Mouse (Mus musculus): Measurements from ENCODE around the gene Unc93a. TPM values are rescaled to one million over a fixed set of nuclear protein-coding genes. Genes with fewer than 3 reads are reported as not detected.
"Not testable (repeated sequence)": the region's sequence is repeated elsewhere in the genome, so short reads cannot be mapped to it uniquely, and the experiment has no call there.

The Unc93a gene
- polyA plus RNA-seq, 1 experiment from 2014 or later, result not detected

- DNase-seq; H3K27me3 ChIP-seq (ENCODE audit: control insufficient read depth, insufficient read depth, low read length); H3K9me3 ChIP-seq (ENCODE audit: control insufficient read depth, low read length); H3K9ac ChIP-seq (replicated peaks; ENCODE audit: low read length); ATAC-seq (ENCODE audit: low FRiP score, low TSS enrichment); H3K4me1 ChIP-seq (ENCODE audit: control insufficient read depth, insufficient read depth, low read length); H3K4me2 ChIP-seq (ENCODE audit: low read length); H3K4me3 ChIP-seq (replicated peaks; ENCODE audit: low read depth, low read length); H3K27ac ChIP-seq (replicated peaks; ENCODE audit: low read depth, low read length); H3K36me3 ChIP-seq (ENCODE audit: control insufficient read depth, insufficient read depth, low read length): not testable (repeated sequence)
- no CpG with 5 or more reads among the region's 2 CpGs for WGBS
Observed at GRCm38 (mm10) chr17:13142665-13143064, 11.1 kb upstream of the Unc93a start.

GRCm38 (mm10) chr17:13135356-13135755, 3.7 kb upstream of the Unc93a start:
- H3K4me1 ChIP-seq (ENCODE audit: control insufficient read depth, insufficient read depth, low read length); H3K4me3 ChIP-seq (replicated peaks; ENCODE audit: low read depth, low read length); DNase-seq; ATAC-seq (ENCODE audit: low FRiP score, low TSS enrichment); H3K27ac ChIP-seq (replicated peaks; ENCODE audit: low read depth, low read length); H3K9ac ChIP-seq (replicated peaks; ENCODE audit: low read length); H3K4me2 ChIP-seq (ENCODE audit: low read length); H3K9me3 ChIP-seq (ENCODE audit: control insufficient read depth, low read length); H3K27me3 ChIP-seq (ENCODE audit: control insufficient read depth, insufficient read depth, low read length); H3K36me3 ChIP-seq (ENCODE audit: control insufficient read depth, insufficient read depth, low read length): not testable (repeated sequence)
- WGBS, result 100% methylated on average over 1 of the region's 6 CpGs

- H3K9ac ChIP-seq (replicated peaks; ENCODE audit: low read length); H3K4me2 ChIP-seq (ENCODE audit: low read length); H3K4me3 ChIP-seq (replicated peaks; ENCODE audit: low read depth, low read length); H3K27me3 ChIP-seq (ENCODE audit: control insufficient read depth, insufficient read depth, low read length); H3K9me3 ChIP-seq (ENCODE audit: control insufficient read depth, low read length); H3K4me1 ChIP-seq (ENCODE audit: control insufficient read depth, insufficient read depth, low read length); ATAC-seq (ENCODE audit: low FRiP score, low TSS enrichment); H3K27ac ChIP-seq (replicated peaks; ENCODE audit: low read depth, low read length); H3K36me3 ChIP-seq (ENCODE audit: control insufficient read depth, insufficient read depth, low read length): not testable (repeated sequence)
- peak; percentile 4 for DNase-seq
- WGBS, result 75% methylated on average over 8 of the region's 8 CpGs
Observed at GRCm38 (mm10) chr17:13132352-13132751, 742 bp upstream of the Unc93a start.

GRCm38 (mm10) chr17:13129737-13130465, 1.7 kb downstream of the Unc93a start:
- not testable (repeated sequence) for H3K27me3 ChIP-seq (ENCODE audit: control insufficient read depth, insufficient read depth, low read length); DNase-seq; H3K4me2 ChIP-seq (ENCODE audit: low read length); H3K4me3 ChIP-seq (replicated peaks; ENCODE audit: low read depth, low read length); H3K27ac ChIP-seq (replicated peaks; ENCODE audit: low read depth, low read length); H3K36me3 ChIP-seq (ENCODE audit: control insufficient read depth, insufficient read depth, low read length); ATAC-seq (ENCODE audit: low FRiP score, low TSS enrichment); H3K4me1 ChIP-seq (ENCODE audit: control insufficient read depth, insufficient read depth, low read length); H3K9ac ChIP-seq (replicated peaks; ENCODE audit: low read length); H3K9me3 ChIP-seq (ENCODE audit: control insufficient read depth, low read length)
- WGBS, result 82% methylated on average over 9 of the region's 11 CpGs

- H3K4me1 ChIP-seq (ENCODE audit: control insufficient read depth, insufficient read depth, low read length); H3K36me3 ChIP-seq (ENCODE audit: control insufficient read depth, insufficient read depth, low read length); H3K9ac ChIP-seq (replicated peaks; ENCODE audit: low read length); H3K27me3 ChIP-seq (ENCODE audit: control insufficient read depth, insufficient read depth, low read length); H3K4me2 ChIP-seq (ENCODE audit: low read length); ATAC-seq (ENCODE audit: low FRiP score, low TSS enrichment); H3K4me3 ChIP-seq (replicated peaks; ENCODE audit: low read depth, low read length); H3K9me3 ChIP-seq (ENCODE audit: control insufficient read depth, low read length); DNase-seq; H3K27ac ChIP-seq (replicated peaks; ENCODE audit: low read depth, low read length): not testable (repeated sequence)
- WGBS, result no CpG with 5 or more reads among the region's 3 CpGs
Observed at GRCm38 (mm10) chr17:13129324-13129723, 2.3 kb downstream of the Unc93a start.

- not testable (repeated sequence) for H3K9ac ChIP-seq (replicated peaks; ENCODE audit: low read length); H3K27me3 ChIP-seq (ENCODE audit: control insufficient read depth, insufficient read depth, low read length); DNase-seq; H3K36me3 ChIP-seq (ENCODE audit: control insufficient read depth, insufficient read depth, low read length); H3K4me2 ChIP-seq (ENCODE audit: low read length); ATAC-seq (ENCODE audit: low FRiP score, low TSS enrichment); H3K4me3 ChIP-seq (replicated peaks; ENCODE audit: low read depth, low read length); H3K4me1 ChIP-seq (ENCODE audit: control insufficient read depth, insufficient read depth, low read length); H3K27ac ChIP-seq (replicated peaks; ENCODE audit: low read depth, low read length); H3K9me3 ChIP-seq (ENCODE audit: control insufficient read depth, low read length)
- WGBS, result 25% methylated on average over 2 of the region's 3 CpGs
Observed at GRCm38 (mm10) chr17:13124241-13124640, 7.4 kb downstream of the Unc93a start.

GRCm38 (mm10) chr17:13123308-13124038, 8.1 kb downstream of the Unc93a start:
- H3K27ac ChIP-seq (replicated peaks; ENCODE audit: low read depth, low read length); H3K27me3 ChIP-seq (ENCODE audit: control insufficient read depth, insufficient read depth, low read length); H3K9me3 ChIP-seq (ENCODE audit: control insufficient read depth, low read length); H3K4me1 ChIP-seq (ENCODE audit: control insufficient read depth, insufficient read depth, low read length); H3K4me2 ChIP-seq (ENCODE audit: low read length); DNase-seq; H3K9ac ChIP-seq (replicated peaks; ENCODE audit: low read length); H3K36me3 ChIP-seq (ENCODE audit: control insufficient read depth, insufficient read depth, low read length); H3K4me3 ChIP-seq (replicated peaks; ENCODE audit: low read depth, low read length): not testable (repeated sequence)
- peak; percentile 35 for ATAC-seq (ENCODE audit: low FRiP score, low TSS enrichment)
- WGBS, result 90% methylated on average over 2 of the region's 5 CpGs

- WGBS, result 50% methylated on average over 2 of the region's 9 CpGs
- not testable (repeated sequence) for H3K27me3 ChIP-seq (ENCODE audit: control insufficient read depth, insufficient read depth, low read length)
- ATAC-seq (ENCODE audit: low FRiP score, low TSS enrichment), result peak; percentile 61
Observed at GRCm38 (mm10) chr17:13112504-13113291, 18.9 kb downstream of the Unc93a start.

More at GRCm38 (mm10) chr17:13112504-13113291, 18.9 kb downstream of the Unc93a start:
- not testable (repeated sequence) for H3K4me1 ChIP-seq (ENCODE audit: control insufficient read depth, insufficient read depth, low read length); H3K4me2 ChIP-seq (ENCODE audit: low read length); H3K9me3 ChIP-seq (ENCODE audit: control insufficient read depth, low read length); H3K4me3 ChIP-seq (replicated peaks; ENCODE audit: low read depth, low read length); H3K36me3 ChIP-seq (ENCODE audit: control insufficient read depth, insufficient read depth, low read length); H3K27ac ChIP-seq (replicated peaks; ENCODE audit: low read depth, low read length); H3K9ac ChIP-seq (replicated peaks; ENCODE audit: low read length); DNase-seq

Data from midbrain, embryonic 14.5 days (tissue).